Mouse (Mus musculus): Measurements from ENCODE around the gene Cluap1. TPM values are rescaled to one million over a fixed set of nuclear protein-coding genes. Genes with fewer than 3 reads are reported as not detected.

Gene Cluap1
- polyA plus RNA-seq, 1 experiment from 2014 or later, result 26.3 TPM

Small RNA genes within 50 kb of the gene (microRNA-seq; reads per million reads assigned to microRNA genes)
- not detected for gene Gm23493

Other genes starting within 250 kb of the Cluap1 start
- 0.06 TPM in 2 replicates for gene Mefv, start 190.7 kb upstream of the Cluap1 start, polyA plus RNA-seq (2015; fragmentation: Nextera tagmentation; extraction: Ambion mirVana)
- gene Zfp263, start 164.7 kb upstream of the Cluap1 start, polyA plus RNA-seq (2015; fragmentation: Nextera tagmentation; extraction: Ambion mirVana), result 49.3 and 49.6 TPM in 2 replicates
- gene Olfr15, start 77.9 kb upstream of the Cluap1 start, polyA plus RNA-seq (2015; fragmentation: Nextera tagmentation; extraction: Ambion mirVana), result not detected in 2 replicates
- 1.4 and 1.7 TPM in 2 replicates for gene Zfp174, start 61.5 kb upstream of the Cluap1 start, polyA plus RNA-seq (2015; fragmentation: Nextera tagmentation; extraction: Ambion mirVana)
- 46.4 and 48.3 TPM in 2 replicates for gene Naa60, start 36.4 kb upstream of the Cluap1 start, polyA plus RNA-seq (2015; fragmentation: Nextera tagmentation; extraction: Ambion mirVana)
- gene Zfp597, start 24.2 kb upstream of the Cluap1 start, polyA plus RNA-seq (2015; fragmentation: Nextera tagmentation; extraction: Ambion mirVana), result 5.4 and 6.1 TPM in 2 replicates
- gene Gm20695, start 24.2 kb upstream of the Cluap1 start, polyA plus RNA-seq (2015; fragmentation: Nextera tagmentation; extraction: Ambion mirVana), result 2.5 and 2.6 TPM in 2 replicates
- gene 1700037C18Rik, start 112 bp upstream of the Cluap1 start, polyA plus RNA-seq (2015; fragmentation: Nextera tagmentation; extraction: Ambion mirVana), result 7.9 and 10.1 TPM in 2 replicates
- gene Nlrc3, start 67.8 kb downstream of the Cluap1 start, polyA plus RNA-seq (2015; fragmentation: Nextera tagmentation; extraction: Ambion mirVana), result 2.3 and 2.5 TPM in 2 replicates
- 21.1 and 21.3 TPM in 2 replicates for gene Slx4, start 95.0 kb downstream of the Cluap1 start, polyA plus RNA-seq (2015; fragmentation: Nextera tagmentation; extraction: Ambion mirVana)
- gene Dnase1, start 128.1 kb downstream of the Cluap1 start, polyA plus RNA-seq (2015; fragmentation: Nextera tagmentation; extraction: Ambion mirVana), result 6.3 and 6.5 TPM in 2 replicates
- gene Trap1, start 169.0 kb downstream of the Cluap1 start, polyA plus RNA-seq (2015; fragmentation: Nextera tagmentation; extraction: Ambion mirVana), result 105 and 110 TPM in 2 replicates